Mouse (Mus musculus) left cerebral cortex, adult 6 months (tissue): ENCODE results near the gene Dock11. TPM values are rescaled to one million over a fixed set of nuclear protein-coding genes. Genes with fewer than 3 reads are reported as not detected.

ENCODE experiments used
- long read RNA-seq, 2 experiments: library from polyadenylated mRNA; unstranded; transcript quantifications; one replicate each; pipeline ENCODE4 v2.0.0; 2019 to 2020
- polyA plus RNA-seq: library from polyadenylated mRNA; unstranded; fragments of <200 nt; fragmentation: Nextera tagmentation; gene quantifications from 2 replicates; pipeline ENCODE4 v1.2.3, GENCODE M21; 2021

Dock11 gene
- 0.72 and 0.95 TPM in 2 replicates for polyA plus RNA-seq
- long read RNA-seq, experiment 1, partial matches to known transcripts = 1 of 1 reads
- long read RNA-seq, experiment 1, other reads (novel, unspliced or antisense) = 0 of 1 reads
- long read RNA-seq, experiment 2 = 0 reads

GRCm38 (mm10) chrX:35888087-35888895 is at the start of gene Dock11:
Dock11 (plus strand) TSS chrX:35888832.

DNA sequence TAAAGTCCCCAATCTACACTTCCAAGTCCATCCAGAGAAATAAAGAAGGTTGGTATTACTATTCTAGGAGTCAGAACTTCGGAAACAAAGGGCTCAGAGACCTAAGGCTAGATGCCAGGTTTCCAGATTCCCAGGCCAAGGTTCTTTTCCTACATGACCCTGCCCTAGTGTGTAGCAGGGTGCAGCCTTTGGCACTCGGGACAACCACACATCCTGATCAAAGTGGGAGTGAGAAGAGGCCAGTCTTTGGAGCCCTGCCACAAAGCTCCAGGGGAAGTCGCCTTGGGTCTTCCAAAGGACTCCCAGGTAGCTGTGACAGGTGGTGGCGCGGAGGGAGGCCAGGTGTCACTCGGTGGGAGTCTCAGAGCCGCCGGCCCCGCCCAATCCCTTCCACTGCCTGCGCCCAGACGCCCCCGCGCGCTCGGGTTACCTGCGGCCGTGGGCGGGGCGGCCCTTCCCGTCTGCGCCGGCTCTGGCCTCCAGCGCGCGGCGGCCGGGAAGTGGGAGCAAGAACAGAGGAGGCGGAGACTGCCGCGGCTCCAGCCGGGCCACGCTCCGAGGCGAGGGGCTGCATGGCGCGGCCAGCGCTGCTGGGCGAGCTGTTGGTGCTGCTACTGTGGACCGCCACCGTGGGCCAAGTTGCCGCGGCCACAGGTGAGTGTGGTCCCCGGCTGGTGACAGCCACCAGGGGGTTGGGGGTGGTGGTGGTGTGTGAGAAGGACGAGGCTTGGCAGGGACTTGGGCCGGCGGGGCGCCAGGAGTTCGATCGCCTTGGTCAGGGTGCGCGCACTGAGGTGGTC is 223.2 kb downstream of the Dock11 start, which contains the start of gene Il13ra1:
Gene Il13ra1 (plus strand): TSS at position 489 of the 800 bp plus-strand sequence.

Other genes starting within 250 kb of the Dock11 start
- 3.3 and 3.7 TPM in 2 replicates for gene Il13ra1, start 223.3 kb downstream of the Dock11 start, polyA plus RNA-seq